Mouse (Mus musculus) hindbrain, embryonic 16.5 days (tissue): ENCODE measurements around the gene Olfr455. TPM values are rescaled to one million over a fixed set of nuclear protein-coding genes. Genes with fewer than 3 reads are reported as not detected.

ENCODE experiments used
- ATAC-seq: fragments of 200-750 bp; cut with Nextera tagmentation; 2 replicates; pipeline ENCODE4 v1.8.0; 2017; ENCODE audit warnings: moderate TSS enrichment, moderate library complexity
- H3K27ac ChIP-seq: fragments of 300-500 bp; sonication (generic); 2 replicates; pipeline ENCODE4 v1.5.1; 2014; ENCODE audit warnings: low read depth, mild to moderate bottlenecking, control low read depth, low read length, moderate library complexity
- H3K27me3 ChIP-seq: fragments of 300-500 bp; sonication (generic); replicated peaks from 2 replicates; pipeline ENCODE4 v1.6.1; 2014; ENCODE audit warnings: low read length; ENCODE audit not compliant: control insufficient read depth, insufficient read depth
- H3K36me3 ChIP-seq: fragments of 300-500 bp; sonication (generic); 2 replicates; pipeline ENCODE4 v1.6.1; 2014; ENCODE audit warnings: mild to moderate bottlenecking, low read length, moderate library complexity, mixed read lengths; ENCODE audit not compliant: control insufficient read depth, insufficient read depth
- H3K4me1 ChIP-seq: fragments of 300-500 bp; sonication (generic); 2 replicates; pipeline ENCODE4 v1.6.1; 2014; ENCODE audit warnings: low read depth, low read length; ENCODE audit not compliant: control insufficient read depth, insufficient read depth
- H3K4me2 ChIP-seq: fragments of 300-500 bp; sonication (generic); 2 replicates; pipeline ENCODE4 v1.6.1; 2014; ENCODE audit warnings: mild to moderate bottlenecking, low read length, control low read depth, moderate library complexity
- H3K4me3 ChIP-seq: fragments of 300-500 bp; sonication (generic); 2 replicates; pipeline ENCODE4 v1.5.1; 2014; ENCODE audit warnings: mild to moderate bottlenecking, low read length, control low read depth, moderate library complexity
- H3K9ac ChIP-seq: fragments of 300-500 bp; sonication (generic); 2 replicates; pipeline ENCODE4 v1.6.1; 2014; ENCODE audit warnings: low read depth, mild to moderate bottlenecking, control low read depth, low read length, moderate library complexity
- H3K9me3 ChIP-seq: fragments of 300-500 bp; sonication (generic); 2 replicates; pipeline ENCODE4 v1.6.1; 2014; ENCODE audit warnings: mild to moderate bottlenecking, low read length, moderate library complexity; ENCODE audit not compliant: control insufficient read depth
- WGBS: fragments of 180-500 bp; shearing (Covaris S2); extraction: QIAGEN DNeasy Blood & Tissue Kit; methylation state at CpG from one replicate; pipeline ENCODE4 v1.1.7; 2014; 5-methylcytosine and 5-hydroxymethylcytosine counted together
- polyA plus RNA-seq: library from polyadenylated mRNA; unstranded; fragments of >200 nt; fragmentation: Nextera tagmentation; extraction: Ambion mirVana; gene quantifications from 2 replicates; pipeline ENCODE4 v1.2.1, GENCODE M21; 2015

The Olfr455 gene
- polyA plus RNA-seq, 1 experiment from 2014 or later = not detected

GRCm38 (mm10) chr6:42513461-42513860 is 33.9 kb downstream of the Olfr455 start:
- no peak overlapping the region for H3K9ac ChIP-seq
- WGBS = 80% methylated on average over 1 of the region's 1 CpGs
- no peaks in the 10 kb centered on the region for H3K27me3 ChIP-seq
- H3K4me1 ChIP-seq = no peaks in the 10 kb centered on the region
- H3K4me3 ChIP-seq = no peak overlapping the region
- H3K9me3 ChIP-seq = no peaks in the 10 kb centered on the region
- no peak for ATAC-seq
- H3K27ac ChIP-seq = no peak overlapping the region
- no peaks in the 10 kb centered on the region for H3K36me3 ChIP-seq
- no peak overlapping the region for H3K4me2 ChIP-seq

- ATAC-seq = no peak
- no peak overlapping the region for H3K4me2 ChIP-seq
- no peaks in the 10 kb centered on the region for H3K4me1 ChIP-seq
- no peaks in the 10 kb centered on the region for H3K36me3 ChIP-seq
- H3K9me3 ChIP-seq = no peaks in the 10 kb centered on the region
- no peak overlapping the region for H3K27ac ChIP-seq
- H3K9ac ChIP-seq = no peak overlapping the region
- no peaks in the 10 kb centered on the region for H3K27me3 ChIP-seq
- no peak overlapping the region for H3K4me3 ChIP-seq
These were observed 38.1 kb downstream of the Olfr455 start for GRCm38 (mm10) chr6:42509311-42509710.

GRCm38 (mm10) chr6:42503478-42503877 is 43.9 kb downstream of the Olfr455 start:
- H3K4me3 ChIP-seq = no peak overlapping the region
- no peak overlapping the region for H3K9ac ChIP-seq
- no peaks in the 10 kb centered on the region for H3K4me1 ChIP-seq
- no peak overlapping the region for H3K4me2 ChIP-seq
- H3K9me3 ChIP-seq = no peaks in the 10 kb centered on the region
- 78% methylated on average over 2 of the region's 2 CpGs for WGBS
- H3K36me3 ChIP-seq = no peaks in the 10 kb centered on the region
- no peak for ATAC-seq
- no peaks in the 10 kb centered on the region for H3K27me3 ChIP-seq
- H3K27ac ChIP-seq = no peak overlapping the region

- 67% methylated on average over 1 of the region's 1 CpGs for WGBS
- no peak for ATAC-seq
These were observed 57.7 kb downstream of the Olfr455 start for GRCm38 (mm10) chr6:42489731-42490130.

GRCm38 (mm10) chr6:42487114-42487513 is 60.3 kb downstream of the Olfr455 start, which contains the start of gene Olfr456:
Olfr456 (minus strand) TSS chr6:42487214.
- no peak within 1 kb of the TSS for H3K9ac ChIP-seq
- H3K4me1 ChIP-seq = no peaks in the 10 kb centered on the region
- H3K4me2 ChIP-seq = no peak within 1 kb of the TSS
- H3K36me3 ChIP-seq = no peaks in the 10 kb centered on the region
- no peak within 1 kb of the TSS for H3K4me3 ChIP-seq
- 89% methylated on average over 1 of the region's 1 CpGs for WGBS
- H3K9me3 ChIP-seq = no peaks in the 10 kb centered on the region
- no peaks in the 10 kb centered on the region for H3K27me3 ChIP-seq
- ATAC-seq = no peak
- no peak within 1 kb of the TSS for H3K27ac ChIP-seq

More at GRCm38 (mm10) chr6:42489731-42490130, 57.7 kb downstream of the Olfr455 start:
- Histone ChIP-seq H3K27ac (no peak overlapping the region), H3K27me3 (no peaks in the 10 kb centered on the region), H3K9ac (no peak overlapping the region), H3K4me1 (no peaks in the 10 kb centered on the region), H3K4me3 (no peak overlapping the region), H3K4me2 (no peak overlapping the region), H3K36me3 (no peaks in the 10 kb centered on the region), H3K9me3 (no peaks in the 10 kb centered on the region)

Other genes with a start within 250 kb of the Olfr455 start
- 7.2 and 7.3 TPM in 2 replicates for gene Fam131b, start 222.9 kb downstream of the Olfr455 start, polyA plus RNA-seq
- gene Zyx, start 198.0 kb downstream of the Olfr455 start, polyA plus RNA-seq = 52.4 and 69.7 TPM in 2 replicates
- 0.25 and 0.49 TPM in 2 replicates for gene Epha1, start 174.3 kb downstream of the Olfr455 start, polyA plus RNA-seq
- gene Tas2r143, start 147.3 kb downstream of the Olfr455 start, polyA plus RNA-seq = not detected in 2 replicates
- gene Tas2r135, start 142.2 kb downstream of the Olfr455 start, polyA plus RNA-seq = not detected in 2 replicates
- not detected in 2 replicates for gene Tas2r126, start 113.1 kb downstream of the Olfr455 start, polyA plus RNA-seq
- not detected in 2 replicates for gene Olfr458, start 82.4 kb downstream of the Olfr455 start, polyA plus RNA-seq
- 0.12 TPM in 1 of 2 replicates, not detected in the other for gene Olfr457, start 71.3 kb downstream of the Olfr455 start, polyA plus RNA-seq
- gene Olfr456, start 60.4 kb downstream of the Olfr455 start, polyA plus RNA-seq = not detected in 2 replicates
- not detected in 2 replicates for gene Tcaf3, start 50.1 kb upstream of the Olfr455 start, polyA plus RNA-seq
- 2.2 and 2.6 TPM in 2 replicates for gene Tcaf2, start 97.7 kb upstream of the Olfr455 start, polyA plus RNA-seq
- 214 and 216 TPM in 2 replicates for gene Tcaf1, start 162.5 kb upstream of the Olfr455 start, polyA plus RNA-seq
- gene Olfr453, start 191.8 kb upstream of the Olfr455 start, polyA plus RNA-seq = not detected in 2 replicates
- gene Olfr38, start 208.8 kb upstream of the Olfr455 start, polyA plus RNA-seq = not detected in 2 replicates
- gene Olfr452, start 237.5 kb upstream of the Olfr455 start, polyA plus RNA-seq = not detected in 2 replicates